In the genomic region with DNA sequence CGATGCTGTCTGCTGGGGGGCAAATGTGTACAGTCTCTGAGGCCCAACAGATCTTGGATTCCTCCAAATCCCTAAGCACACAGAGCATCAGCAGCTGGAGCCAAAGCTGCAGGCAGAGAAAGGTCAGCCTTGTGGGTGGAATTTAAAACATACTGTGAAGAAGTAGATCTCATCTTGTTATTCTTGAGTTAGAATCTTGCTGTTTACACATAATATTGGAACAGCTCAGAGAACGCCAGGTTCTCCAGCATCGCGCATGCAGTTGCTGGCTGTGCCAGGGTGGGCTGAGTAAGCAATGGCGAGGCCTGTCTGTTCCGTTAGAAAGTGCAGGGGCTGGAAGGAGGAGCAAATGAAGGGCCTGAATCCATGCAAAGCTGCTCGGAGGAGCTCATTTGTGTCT, we compare ENCODE assay signal across 13 mouse cellular contexts. TPM values are rescaled to one million over a fixed set of nuclear protein-coding genes. Genes with fewer than 3 reads are reported as not detected.
DNase-seq lines count a peak whose midpoint lies in the region; ATAC-seq lines count a peak whose summit lies in the region.
"Had no signal": no experiment of that assay in that cellular context is flagged by ENCODE, and none has a peak within 500 bp of the region (broad histone marks: within the 10 kb centered on the region; RNA-seq: fewer than 3 reads in every experiment).

No protein-coding gene starts in this region.

- no peak for DNase-seq in kidney, adult 8-10 months
- peak; percentile 83 for DNase-seq in NIH3T3 (ENCODE audit: low read depth)
- DNase-seq in layer of hippocampus, postnatal 36 days, result peak; percentile 61 to 62
- no peak for DNase-seq in retina, embryonic 14.5 days (ENCODE audit: low spot score)
- no peak for DNase-seq in forebrain, embryonic 11.5 days (ENCODE audit: low spot score)
- DNase-seq: adrenal gland, postnatal 10 days; right cerebral cortex, adult 18-20 months; thymus, postnatal 25 days had no signal

- ATAC-seq in kidney, embryonic 16.5 days (ENCODE audit: low FRiP score, low TSS enrichment), result no peak
- no peak for ATAC-seq in embryonic facial prominence, embryonic 13.5 days (ENCODE audit: insufficient number of reproducible peaks, insufficient read depth, low FRiP score, low TSS enrichment, low read depth)
- ATAC-seq in forebrain, embryonic 11.5 days (replicated peaks; ENCODE audit: low FRiP score), result no peak

- H3K9ac ChIP-seq in kidney, embryonic 16.5 days (replicated peaks; ENCODE audit: low read length), result no peak overlapping the region
- H3K9ac ChIP-seq in embryonic facial prominence, embryonic 13.5 days, result no peak overlapping the region
- H3K9ac ChIP-seq in forebrain, embryonic 11.5 days (ENCODE audit: low read length), result no peak overlapping the region
- H3K9ac ChIP-seq: hindbrain, embryonic 15.5 days; limb, embryonic 13.5 days had no signal

- peaks cover 10% of the 10 kb centered on the region; the same call in 1 of the 2 replicates for H3K4me1 ChIP-seq in kidney, embryonic 16.5 days (ENCODE audit: insufficient read depth, low read length)
- H3K4me1 ChIP-seq in embryonic facial prominence, embryonic 13.5 days, result peaks cover 23% of the 10 kb centered on the region
- no peaks in the 10 kb centered on the region for H3K4me1 ChIP-seq in forebrain, embryonic 11.5 days (replicated peaks; ENCODE audit: control insufficient read depth, insufficient read depth, low read length)
- H3K4me1 ChIP-seq: hindbrain, embryonic 15.5 days had no signal

- H3K27ac ChIP-seq in kidney, embryonic 16.5 days (ENCODE audit: low read length), result peak overlapping the region; percentile 26; the same call in 1 of the 2 replicates
- H3K27ac ChIP-seq in embryonic facial prominence, embryonic 13.5 days, result peak overlapping the region; percentile 62
- no peak overlapping the region for H3K27ac ChIP-seq in forebrain, embryonic 11.5 days (ENCODE audit: low read depth, low read length)
- H3K27ac ChIP-seq: hindbrain, embryonic 15.5 days; limb, embryonic 13.5 days had no signal

- 77% methylated on average over 7 of the region's 7 CpGs for WGBS in kidney, embryonic 16.5 days
- WGBS in embryonic facial prominence, embryonic 13.5 days, result 64% methylated on average over 7 of the region's 7 CpGs
- WGBS in forebrain, embryonic 11.5 days, result 83% methylated on average over 7 of the region's 7 CpGs

- no peaks in the 10 kb centered on the region for H3K36me3 ChIP-seq in kidney, embryonic 16.5 days (ENCODE audit: insufficient read depth, low read length)
- H3K36me3 ChIP-seq in embryonic facial prominence, embryonic 13.5 days, result no peaks in the 10 kb centered on the region
- H3K36me3 ChIP-seq in forebrain, embryonic 11.5 days (ENCODE audit: control insufficient read depth, insufficient read depth, low read length), result no peaks in the 10 kb centered on the region
- H3K36me3 ChIP-seq: hindbrain, embryonic 15.5 days; limb, embryonic 13.5 days had no signal

- H3K4me2 ChIP-seq in kidney, embryonic 16.5 days (replicated peaks; ENCODE audit: low read depth, low read length), result no peak overlapping the region
- H3K4me2 ChIP-seq in embryonic facial prominence, embryonic 13.5 days, result no peak overlapping the region
- no peak overlapping the region for H3K4me2 ChIP-seq in forebrain, embryonic 11.5 days (ENCODE audit: low read depth, low read length, severe bottlenecking)
- H3K4me2 ChIP-seq: hindbrain, embryonic 15.5 days; limb, embryonic 13.5 days had no signal

- H3K9me3 ChIP-seq in kidney, embryonic 16.5 days (ENCODE audit: low read length), result no peaks in the 10 kb centered on the region
- no peaks in the 10 kb centered on the region for H3K9me3 ChIP-seq in embryonic facial prominence, embryonic 13.5 days
- no peaks in the 10 kb centered on the region for H3K9me3 ChIP-seq in forebrain, embryonic 11.5 days (ENCODE audit: control insufficient read depth, low read length)
- H3K9me3 ChIP-seq: hindbrain, embryonic 15.5 days; limb, embryonic 13.5 days had no signal

- no peaks in the 10 kb centered on the region for H3K27me3 ChIP-seq in kidney, embryonic 16.5 days (ENCODE audit: insufficient read depth, low read length)
- no peaks in the 10 kb centered on the region for H3K27me3 ChIP-seq in embryonic facial prominence, embryonic 13.5 days
- H3K27me3 ChIP-seq in forebrain, embryonic 11.5 days (ENCODE audit: control insufficient read depth, insufficient read depth, low read length), result no peaks in the 10 kb centered on the region
- H3K27me3 ChIP-seq: hindbrain, embryonic 15.5 days; limb, embryonic 13.5 days had no signal

- H3K4me3 ChIP-seq in kidney, embryonic 16.5 days (ENCODE audit: low read length), result no peak overlapping the region
- no peak overlapping the region for H3K4me3 ChIP-seq in embryonic facial prominence, embryonic 13.5 days
- H3K4me3 ChIP-seq in forebrain, embryonic 11.5 days (ENCODE audit: low read depth, low read length), result no peak overlapping the region
- H3K4me3 ChIP-seq: hindbrain, embryonic 15.5 days; limb, embryonic 13.5 days had no signal

RNA-seq across cellular contexts. Expression of a gene that starts 11.7 kb away (rescaled TPM):
- 10.5 and 12.6 TPM in 2 replicates for polyA plus RNA-seq in kidney, embryonic 16.5 days (2015; fragmentation: Nextera tagmentation; extraction: Ambion mirVana)
- polyA plus RNA-seq in embryonic facial prominence, embryonic 13.5 days (2015; fragmentation: Nextera tagmentation; extraction: Ambion mirVana), result 29.4 and 37.6 TPM in 2 replicates
- total RNA-seq in layer of hippocampus, postnatal 36 days (2021), result 1 to 10 TPM; 1.6 to 2.2 TPM
- 2.9 and 4.3 TPM in 2 replicates for polyA plus RNA-seq in forebrain, embryonic 11.5 days (2014; fragmentation: Nextera tagmentation; extraction: Ambion mirVana)
- total RNA-seq: common myeloid progenitor, adult 5-6 weeks had no signal

RNA-seq across cellular contexts. Expression of a gene that starts 29.2 kb away (rescaled TPM):
- 1.8 and 2.1 TPM in 2 replicates for polyA plus RNA-seq in kidney, embryonic 16.5 days (2015; fragmentation: Nextera tagmentation; extraction: Ambion mirVana)
- polyA plus RNA-seq in embryonic facial prominence, embryonic 13.5 days (2015; fragmentation: Nextera tagmentation; extraction: Ambion mirVana), result 1.6 and 2.6 TPM in 2 replicates
- 100 to 1,000 TPM; 305 to 318 TPM for total RNA-seq in layer of hippocampus, postnatal 36 days (2021)
- 0.19 TPM in 1 of 2 replicates, not detected in the other for polyA plus RNA-seq in forebrain, embryonic 11.5 days (2014; fragmentation: Nextera tagmentation; extraction: Ambion mirVana)

RNA-seq across cellular contexts. Expression of a gene that starts 39.7 kb away (rescaled TPM):
- 9.6 and 11.8 TPM in 2 replicates for polyA plus RNA-seq in kidney, embryonic 16.5 days (2015; fragmentation: Nextera tagmentation; extraction: Ambion mirVana)
- polyA plus RNA-seq in embryonic facial prominence, embryonic 13.5 days (2015; fragmentation: Nextera tagmentation; extraction: Ambion mirVana), result 2.4 and 4.1 TPM in 2 replicates
- total RNA-seq in layer of hippocampus, postnatal 36 days (2021), result under 1 TPM in 1 of 2 experiments, not detected in 1; 0.23 TPM
- polyA plus RNA-seq in forebrain, embryonic 11.5 days (2014; fragmentation: Nextera tagmentation; extraction: Ambion mirVana), result 0.81 and 1.5 TPM in 2 replicates
- total RNA-seq: common myeloid progenitor, adult 5-6 weeks had no signal

RNA-seq across cellular contexts. Expression of a gene that starts 44.2 kb away (rescaled TPM):
- 1,084 and 1,349 TPM in 2 replicates for polyA plus RNA-seq in kidney, embryonic 16.5 days (2015; fragmentation: Nextera tagmentation; extraction: Ambion mirVana)
- 1,270 and 1,597 TPM in 2 replicates for polyA plus RNA-seq in embryonic facial prominence, embryonic 13.5 days (2015; fragmentation: Nextera tagmentation; extraction: Ambion mirVana)
- total RNA-seq in layer of hippocampus, postnatal 36 days (2021), result 100 to 1,000 TPM; 391 to 451 TPM
- polyA plus RNA-seq in forebrain, embryonic 11.5 days (2014; fragmentation: Nextera tagmentation; extraction: Ambion mirVana), result 1,219 and 1,311 TPM in 2 replicates

Comparison
In these comparisons a context has a peak if more than half of its experiments do, and no peak if none do; other contexts are left out.
1. DNase-seq: peak in NIH3T3 (single experiment) and layer of hippocampus, postnatal 36 days (2 of 2); none in kidney, adult 8-10 months (0 of 2), retina, embryonic 14.5 days (single experiment) and forebrain, embryonic 11.5 days (single experiment).